Mouse (Mus musculus): ENCODE results near the gene Manf. TPM values are rescaled to one million over a fixed set of nuclear protein-coding genes. Genes with fewer than 3 reads are reported as not detected.

The Manf gene
- polyA plus RNA-seq, 2 experiments, result 110 to 268 TPM

- 17% methylated on average over 5 of the region's 5 CpGs for whole genome bisulfite sequencing
- Histone ChIP-seq H3K4me3 (replicated peaks; ENCODE audit: low read length) (no peak overlapping the region), H3K27ac (replicated peaks; ENCODE audit: low read depth, low read length) (no peak overlapping the region), H3K36me3 (ENCODE audit: control insufficient read depth, insufficient read depth, low read length) (no peaks in the 10 kb centered on the region), H3K9ac (ENCODE audit: low read depth, low read length, severe bottlenecking) (no peak overlapping the region), H3K27me3 (ENCODE audit: control insufficient read depth, insufficient read depth, low read length) (no peaks in the 10 kb centered on the region), H3K4me2 (replicated peaks; ENCODE audit: low read depth, low read length, severe bottlenecking) (no peak overlapping the region), H3K4me1 (ENCODE audit: control insufficient read depth, insufficient read depth, low read length) (no peaks in the 10 kb centered on the region; the same call in 1 of the 2 replicates), H3K9me3 (ENCODE audit: control insufficient read depth, low read length) (no peaks in the 10 kb centered on the region)
- ATAC-seq (ENCODE audit: low FRiP score, low read depth) (peak; percentile 44; the same call in 1 of the 2 replicates), DNase-seq (ENCODE audit: low spot score) (no peak)
- no peak for TF ChIP-seq POLR2A (IDR thresholded peaks at IDR 0.05; ENCODE audit: borderline replicate concordance, extremely low read depth, insufficient read depth, insufficient read length)
Observed at GRCm38 (mm10) chr9:106908715-106909114, 16.9 kb upstream of the Manf start.

- DNase-seq (ENCODE audit: low spot score), result no peak
- Histone ChIP-seq H3K9ac (ENCODE audit: low read depth, low read length, severe bottlenecking) (no peak overlapping the region), H3K27me3 (ENCODE audit: control insufficient read depth, insufficient read depth, low read length) (no peaks in the 10 kb centered on the region), H3K4me2 (replicated peaks; ENCODE audit: low read depth, low read length, severe bottlenecking) (no peak overlapping the region), H3K27ac (replicated peaks; ENCODE audit: low read depth, low read length) (no peak overlapping the region), H3K4me3 (replicated peaks; ENCODE audit: low read length) (no peak overlapping the region), H3K9me3 (ENCODE audit: control insufficient read depth, low read length) (no peaks in the 10 kb centered on the region), H3K36me3 (ENCODE audit: control insufficient read depth, insufficient read depth, low read length) (no peaks in the 10 kb centered on the region), H3K4me1 (ENCODE audit: control insufficient read depth, insufficient read depth, low read length) (no peaks in the 10 kb centered on the region; the same call in 1 of the 2 replicates)
- WGBS, result 83% methylated on average over 3 of the region's 3 CpGs
- no peak for ATAC-seq (ENCODE audit: low FRiP score, low read depth)
- no peak for TF ChIP-seq POLR2A (IDR thresholded peaks at IDR 0.05; ENCODE audit: borderline replicate concordance, extremely low read depth, insufficient read depth, insufficient read length)
Observed at GRCm38 (mm10) chr9:106908174-106908573, 16.4 kb upstream of the Manf start.

GRCm38 (mm10) chr9:106906597-106906996 lies 14.8 kb upstream of the Manf start:
- Histone ChIP-seq H3K9ac (ENCODE audit: low read depth, low read length, severe bottlenecking) (no peak overlapping the region), H3K9me3 (ENCODE audit: control insufficient read depth, low read length) (no peaks in the 10 kb centered on the region), H3K4me2 (replicated peaks; ENCODE audit: low read depth, low read length, severe bottlenecking) (no peak overlapping the region), H3K27me3 (ENCODE audit: control insufficient read depth, insufficient read depth, low read length) (no peaks in the 10 kb centered on the region), H3K36me3 (ENCODE audit: control insufficient read depth, insufficient read depth, low read length) (no peaks in the 10 kb centered on the region), H3K4me3 (replicated peaks; ENCODE audit: low read length) (no peak overlapping the region), H3K4me1 (ENCODE audit: control insufficient read depth, insufficient read depth, low read length) (no peaks in the 10 kb centered on the region; the same call in 1 of the 2 replicates), H3K27ac (replicated peaks; ENCODE audit: low read depth, low read length) (no peak overlapping the region)
- no peak for TF ChIP-seq POLR2A (IDR thresholded peaks at IDR 0.05; ENCODE audit: borderline replicate concordance, extremely low read depth, insufficient read depth, insufficient read length)
- ATAC-seq (ENCODE audit: low FRiP score, low read depth) (no peak), DNase-seq (ENCODE audit: low spot score) (no peak)
- WGBS, result 83% methylated on average over 8 of the region's 8 CpGs

GRCm38 (mm10) chr9:106903791-106904134 lies 12.0 kb upstream of the Manf start:
- Histone ChIP-seq H3K27ac (replicated peaks; ENCODE audit: low read depth, low read length) (no peak overlapping the region), H3K9ac (ENCODE audit: low read depth, low read length, severe bottlenecking) (no peak overlapping the region), H3K9me3 (ENCODE audit: control insufficient read depth, low read length) (no peaks in the 10 kb centered on the region), H3K4me2 (replicated peaks; ENCODE audit: low read depth, low read length, severe bottlenecking) (no peak overlapping the region), H3K4me1 (ENCODE audit: control insufficient read depth, insufficient read depth, low read length) (no peaks in the 10 kb centered on the region; the same call in 1 of the 2 replicates), H3K36me3 (ENCODE audit: control insufficient read depth, insufficient read depth, low read length) (no peaks in the 10 kb centered on the region), H3K27me3 (ENCODE audit: control insufficient read depth, insufficient read depth, low read length) (no peaks in the 10 kb centered on the region), H3K4me3 (replicated peaks; ENCODE audit: low read length) (no peak overlapping the region)
- no peak for TF ChIP-seq POLR2A (IDR thresholded peaks at IDR 0.05; ENCODE audit: borderline replicate concordance, extremely low read depth, insufficient read depth, insufficient read length)
- DNase-seq (ENCODE audit: low spot score) (peak; percentile 58), ATAC-seq (ENCODE audit: low FRiP score, low read depth) (no peak)
- 9% methylated on average over 1 of the region's 1 CpGs for WGBS

- Histone ChIP-seq H3K4me2 (replicated peaks; ENCODE audit: low read depth, low read length, severe bottlenecking) (no peak overlapping the region), H3K9me3 (ENCODE audit: control insufficient read depth, low read length) (no peaks in the 10 kb centered on the region), H3K27me3 (ENCODE audit: control insufficient read depth, insufficient read depth, low read length) (no peaks in the 10 kb centered on the region), H3K27ac (replicated peaks; ENCODE audit: low read depth, low read length) (no peak overlapping the region), H3K4me3 (replicated peaks; ENCODE audit: low read length) (no peak overlapping the region), H3K9ac (ENCODE audit: low read depth, low read length, severe bottlenecking) (no peak overlapping the region), H3K36me3 (ENCODE audit: control insufficient read depth, insufficient read depth, low read length) (no peaks in the 10 kb centered on the region), H3K4me1 (ENCODE audit: control insufficient read depth, insufficient read depth, low read length) (no peaks in the 10 kb centered on the region)
- ATAC-seq (ENCODE audit: low FRiP score, low read depth) (no peak), DNase-seq (ENCODE audit: low spot score) (no peak)
- 72% methylated on average over 4 of the region's 4 CpGs for WGBS
- no peak for TF ChIP-seq POLR2A (IDR thresholded peaks at IDR 0.05; ENCODE audit: borderline replicate concordance, extremely low read depth, insufficient read depth, insufficient read length)
Observed at GRCm38 (mm10) chr9:106903099-106903790, 11.5 kb upstream of the Manf start.
